Mouse (Mus musculus): ENCODE measurements at regions not wholly inside any gene's neighbourhood (a gene's known extent, or its start where the extent isn't known, plus 50 kb on each side); places are given as distances from the start of the nearest gene placed in this dataset.

- no peak for ATAC-seq (ENCODE audit: low FRiP score)
- no peaks in the 10 kb centered on the region for H3K36me3 ChIP-seq (ENCODE audit: control insufficient read depth, insufficient read depth, low read length)
- H3K27ac ChIP-seq (ENCODE audit: low read depth, low read length) = no peak overlapping the region
- no peaks in the 10 kb centered on the region for H3K27me3 ChIP-seq (ENCODE audit: control insufficient read depth, insufficient read depth, low read length)
- H3K4me2 ChIP-seq (replicated peaks; ENCODE audit: low read depth, low read length) = no peak overlapping the region
- H3K9ac ChIP-seq (ENCODE audit: low read depth, low read length) = no peak overlapping the region
- DNase-seq (ENCODE audit: low spot score) = no peak
- no peaks in the 10 kb centered on the region for H3K9me3 ChIP-seq (ENCODE audit: control insufficient read depth, low read length)
- no peak overlapping the region for H3K4me3 ChIP-seq (ENCODE audit: low read depth, low read length)
- WGBS = 86% methylated on average over 2 of the region's 2 CpGs
- peaks cover 4% of the 10 kb centered on the region; the same call in 1 of the 2 replicates for H3K4me1 ChIP-seq (replicated peaks; ENCODE audit: control insufficient read depth, insufficient read depth, low read length)
These were observed 62.0 kb upstream of the Nkd1 start for GRCm38 (mm10) chr8:88459197-88459596.

- no peak for ATAC-seq (ENCODE audit: low FRiP score)
- Histone ChIP-seq H3K27me3 (ENCODE audit: control insufficient read depth, insufficient read depth, low read length) (no peaks in the 10 kb centered on the region), H3K9me3 (ENCODE audit: control insufficient read depth, low read length) (no peaks in the 10 kb centered on the region), H3K27ac (ENCODE audit: low read depth, low read length) (no peak overlapping the region), H3K4me2 (replicated peaks; ENCODE audit: low read depth, low read length) (no peak overlapping the region), H3K4me3 (ENCODE audit: low read depth, low read length) (no peak overlapping the region), H3K9ac (ENCODE audit: low read depth, low read length) (no peak overlapping the region), H3K4me1 (replicated peaks; ENCODE audit: control insufficient read depth, insufficient read depth, low read length) (no peaks in the 10 kb centered on the region), H3K36me3 (ENCODE audit: control insufficient read depth, insufficient read depth, low read length) (no peaks in the 10 kb centered on the region)
- WGBS = 70% methylated on average over 3 of the region's 3 CpGs
- no peak for DNase-seq (ENCODE audit: low spot score)
These were observed 53.4 kb upstream of the Nkd1 start for GRCm38 (mm10) chr8:88467756-88468155.

GRCm38 (mm10) chr8:88470931-88471455 lies 50.2 kb upstream of the Nkd1 start:
- Histone ChIP-seq H3K9ac (ENCODE audit: low read depth, low read length) (no peak overlapping the region), H3K4me1 (replicated peaks; ENCODE audit: control insufficient read depth, insufficient read depth, low read length) (no peaks in the 10 kb centered on the region), H3K9me3 (ENCODE audit: control insufficient read depth, low read length) (no peaks in the 10 kb centered on the region), H3K4me3 (ENCODE audit: low read depth, low read length) (no peak overlapping the region), H3K27ac (ENCODE audit: low read depth, low read length) (no peak overlapping the region), H3K4me2 (replicated peaks; ENCODE audit: low read depth, low read length) (no peak overlapping the region), H3K27me3 (ENCODE audit: control insufficient read depth, insufficient read depth, low read length) (no peaks in the 10 kb centered on the region), H3K36me3 (ENCODE audit: control insufficient read depth, insufficient read depth, low read length) (no peaks in the 10 kb centered on the region)
- DNase-seq (ENCODE audit: low spot score) (no peak), ATAC-seq (ENCODE audit: low FRiP score) (no peak)
- 52% methylated on average over 8 of the region's 8 CpGs for WGBS

All from hindbrain, embryonic 11.5 days (tissue).